Mouse (Mus musculus) retina, postnatal 7 days (tissue): ENCODE results near the gene Coro2a.
A peak's percentile ranks its signal among the peaks of the same experiment; 100 is the strongest.

ENCODE experiments used
- DNase-seq: peaks from one replicate; pipeline ENCODE4 v3.0.0-alpha.2; 2012; ENCODE audit warnings: low read depth, low spot score

Coro2a gene

DNA sequence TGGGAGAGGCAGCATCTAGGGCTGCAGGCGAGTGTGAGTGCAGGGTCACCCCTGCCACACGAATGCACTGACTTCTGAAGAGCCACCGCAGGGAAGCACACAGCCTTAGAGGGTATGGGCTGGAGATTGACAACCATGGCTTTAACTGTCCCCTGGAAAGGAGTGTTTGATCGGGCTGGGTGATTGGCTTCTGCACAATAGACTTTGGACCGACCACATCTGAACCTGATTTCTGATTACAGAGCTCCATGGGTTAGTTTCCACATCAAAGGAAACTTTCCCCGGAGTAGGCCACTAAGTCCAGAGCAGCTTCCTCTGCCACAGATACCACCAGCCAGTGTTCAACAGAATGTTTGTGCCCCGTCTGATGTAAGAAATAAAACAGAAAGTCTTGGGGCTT is 72.3 kb downstream of the Coro2a start:
- DNase-seq = no peak

DNA sequence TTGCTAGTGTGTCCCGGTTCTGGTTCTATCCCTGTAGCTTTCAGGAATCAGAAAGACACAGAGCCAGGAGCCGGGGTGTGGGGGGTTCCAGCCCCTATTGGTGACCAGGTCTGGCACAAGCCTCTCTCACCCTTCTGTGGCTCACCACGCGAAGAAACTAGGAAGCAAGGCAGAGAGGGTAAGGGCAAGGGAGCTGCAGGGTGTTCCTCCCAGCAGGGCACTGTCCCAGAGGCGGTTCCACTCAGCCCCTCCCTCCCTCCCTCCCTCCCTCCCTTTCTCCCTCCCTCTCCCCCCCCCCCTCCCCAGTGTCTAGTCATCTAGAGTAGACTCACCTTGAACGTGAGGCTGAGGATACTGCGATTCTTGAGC is 74.5 kb downstream of the Coro2a start:
- DNase-seq = no peak

DNA sequence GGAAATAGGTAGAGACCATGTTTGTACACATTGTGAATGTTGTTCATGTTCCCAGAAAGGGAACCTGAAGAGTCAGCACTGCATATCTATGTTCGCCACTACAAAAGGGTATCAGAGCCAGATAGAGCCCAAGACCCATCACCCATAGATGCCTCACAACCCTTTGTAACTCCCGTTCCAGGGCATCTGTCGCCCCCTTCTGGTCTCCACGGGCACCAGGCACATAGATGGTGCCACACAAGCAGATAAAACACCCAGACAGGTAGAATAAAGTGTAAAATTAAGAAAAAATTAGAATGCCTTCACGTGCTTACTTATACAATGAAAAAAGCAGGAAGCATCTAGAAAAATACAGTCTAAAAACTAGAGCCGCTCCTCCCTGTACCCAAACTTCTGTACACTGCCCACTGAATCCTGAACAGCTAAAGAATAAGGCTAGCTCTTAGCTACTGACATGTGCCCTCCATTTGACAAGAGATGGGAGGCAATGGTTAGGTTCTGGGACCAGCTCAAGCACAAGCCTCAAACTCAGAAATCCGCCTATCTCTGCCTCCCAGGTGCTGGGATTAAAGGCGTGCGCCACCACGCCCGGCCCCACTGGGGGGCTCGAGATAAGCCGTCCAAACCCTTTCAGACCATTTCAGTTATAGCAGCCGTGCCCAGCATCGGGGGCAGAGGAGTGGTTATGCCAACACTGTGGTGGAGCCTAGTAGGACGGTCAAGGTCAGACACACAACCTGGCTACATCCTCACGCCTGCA is 75.0 kb downstream of the Coro2a start:
- DNase-seq = no peak

DNA sequence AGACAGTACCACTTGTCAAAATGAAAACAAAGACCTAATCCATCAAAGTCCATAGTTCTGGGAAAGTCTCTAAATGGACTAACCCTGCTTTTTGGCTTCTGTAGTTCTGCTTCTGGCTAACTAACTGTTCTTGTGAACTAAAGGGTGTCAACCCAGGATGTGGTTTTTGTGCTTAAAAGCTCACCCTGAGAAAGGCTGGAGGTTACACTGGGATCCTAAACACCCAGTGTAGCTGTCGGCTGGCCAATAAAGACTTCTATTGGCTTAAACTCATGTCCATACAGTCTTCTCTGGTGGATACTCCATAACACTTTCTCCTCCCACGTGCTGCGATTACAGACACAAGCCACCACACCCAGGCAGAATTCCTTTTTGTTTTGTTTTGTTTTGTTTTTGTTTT is 75.8 kb downstream of the Coro2a start:
- DNase-seq = no peak

DNA sequence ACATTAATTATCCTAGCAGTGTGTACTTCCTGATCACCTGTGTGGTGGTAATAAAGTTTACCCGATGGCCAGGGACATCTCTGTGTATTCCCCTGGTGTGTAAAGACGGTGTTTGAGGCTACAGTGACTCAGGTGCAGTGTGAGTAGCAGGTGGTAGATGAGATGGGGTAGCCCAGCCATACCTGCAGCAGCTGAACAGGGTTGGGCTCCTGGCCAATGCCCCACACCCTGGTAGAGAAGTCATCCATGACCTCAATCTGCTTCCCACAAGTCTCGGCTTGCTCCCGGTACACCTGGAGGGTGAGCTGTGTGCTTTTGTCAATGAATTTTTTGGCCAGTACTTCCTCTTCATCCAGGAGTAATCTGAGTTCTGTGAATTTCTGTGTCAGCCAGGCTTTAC is 78.7 kb downstream of the Coro2a start:
- no peak for DNase-seq

DNA sequence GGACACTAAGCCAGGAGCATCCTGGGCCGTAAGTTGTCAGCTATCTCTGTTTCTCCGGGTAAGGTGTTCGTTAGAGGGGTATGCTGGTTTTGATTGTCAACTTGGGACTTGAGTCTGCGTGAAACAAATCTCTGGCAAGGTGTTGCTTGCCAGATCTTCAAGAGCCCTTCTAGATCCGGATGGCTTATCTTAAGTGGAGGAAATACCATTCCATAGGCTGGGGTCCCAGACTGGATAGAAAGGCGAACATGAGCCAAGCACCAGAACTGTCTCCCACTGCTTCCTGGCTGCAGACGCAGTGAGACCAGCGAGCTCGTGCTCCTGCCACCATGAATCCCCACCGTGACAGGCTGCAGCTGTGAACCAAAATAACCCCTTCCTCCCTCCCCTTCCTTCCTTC is 80.5 kb downstream of the Coro2a start:
- no peak for DNase-seq

DNA sequence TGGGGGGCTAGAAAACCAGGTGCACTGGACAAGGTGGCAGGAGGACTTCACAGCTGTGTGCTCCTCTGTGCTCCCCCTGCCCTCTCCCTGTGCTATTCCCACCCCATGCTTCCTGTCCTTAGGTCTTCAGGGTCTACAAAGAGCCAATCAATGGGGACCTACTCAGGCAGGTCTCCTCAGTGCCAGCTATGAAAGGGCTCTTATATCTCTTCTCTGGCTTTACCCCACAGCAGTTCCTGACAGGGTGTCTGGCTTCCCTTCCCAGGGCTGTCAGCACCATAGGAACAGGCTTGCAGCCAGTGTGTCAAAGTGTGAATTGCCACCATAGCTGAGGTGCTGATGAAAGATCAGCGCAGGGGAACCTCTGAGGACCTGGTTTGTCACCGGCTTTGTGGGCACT is 81.5 kb downstream of the Coro2a start:
- no peak for DNase-seq

DNA sequence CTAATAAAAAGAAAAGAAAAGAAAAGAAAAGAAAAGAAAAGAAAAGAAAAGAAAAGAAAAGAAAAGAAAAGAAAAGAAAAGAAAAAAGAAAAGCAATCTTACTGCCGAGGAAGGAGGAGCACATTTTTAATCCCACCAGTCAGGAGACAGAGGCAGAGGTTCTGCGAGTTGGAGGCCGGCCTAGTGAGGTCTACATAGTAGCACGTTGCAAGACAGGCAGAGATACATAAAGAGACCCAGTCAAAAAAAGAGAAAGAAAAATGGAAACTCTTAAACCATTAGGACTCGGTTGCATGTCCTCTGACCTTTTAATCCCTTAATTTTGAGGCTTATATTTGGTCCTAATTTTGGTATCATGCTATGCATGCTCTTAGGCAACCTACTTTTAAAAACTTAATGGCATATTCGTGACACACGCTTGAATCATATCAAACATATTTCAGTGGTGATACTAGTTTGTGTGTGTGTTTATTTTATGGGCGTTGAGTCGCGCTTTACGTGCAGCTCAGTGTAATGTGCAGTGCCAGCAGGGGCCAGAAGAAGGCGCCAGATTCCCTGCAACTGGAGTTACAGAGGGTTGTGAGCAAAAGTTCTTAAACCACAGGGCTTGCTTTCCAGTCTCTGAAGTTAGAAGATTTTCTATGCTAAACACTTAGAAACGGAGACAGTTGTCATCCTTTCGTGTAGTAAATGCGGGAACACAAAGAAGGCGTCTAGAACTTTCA is 94.1 kb downstream of the Coro2a start:
- DNase-seq = no peak

DNA sequence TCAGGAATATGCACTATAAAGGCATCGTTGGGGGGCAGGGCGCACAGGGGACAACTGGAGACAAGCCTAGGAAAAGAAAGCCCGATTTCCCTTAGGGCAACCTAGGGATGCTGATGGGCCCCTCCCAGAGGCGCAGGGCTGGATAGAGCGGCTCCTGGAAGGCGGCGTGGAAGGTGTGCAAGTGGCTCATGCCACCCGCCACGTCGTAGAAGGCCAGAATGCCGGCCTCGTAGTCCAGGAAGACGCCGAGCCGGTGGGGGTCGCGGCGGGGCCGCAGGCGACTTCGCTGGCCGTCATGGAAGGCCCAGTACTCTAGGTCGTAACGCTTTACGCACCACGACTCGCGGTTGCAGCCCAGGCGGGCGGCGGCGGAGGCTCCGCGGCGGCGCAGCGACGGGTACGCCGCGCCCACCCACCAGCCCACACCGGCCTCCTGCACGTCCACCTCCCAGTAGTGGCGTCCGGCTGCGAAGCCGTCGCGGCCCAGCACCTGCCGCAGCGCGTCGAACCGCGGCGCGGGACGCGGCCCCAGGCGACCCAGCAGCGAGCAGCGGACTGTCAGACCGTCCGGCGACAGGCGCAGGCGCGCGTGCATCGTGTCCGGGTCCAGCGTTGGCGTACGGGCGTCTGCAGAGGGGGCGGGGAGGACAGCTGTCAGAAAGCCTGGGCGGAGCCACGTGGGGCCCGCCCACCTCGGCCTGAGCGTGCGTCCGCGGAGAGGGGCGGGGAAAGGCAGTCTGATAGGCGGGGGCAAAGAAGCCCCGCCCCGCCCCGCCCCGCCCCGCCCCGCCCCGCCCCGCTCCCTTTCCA is 95.0 kb downstream of the Coro2a start:
- DNase-seq = peak; percentile 88

DNA sequence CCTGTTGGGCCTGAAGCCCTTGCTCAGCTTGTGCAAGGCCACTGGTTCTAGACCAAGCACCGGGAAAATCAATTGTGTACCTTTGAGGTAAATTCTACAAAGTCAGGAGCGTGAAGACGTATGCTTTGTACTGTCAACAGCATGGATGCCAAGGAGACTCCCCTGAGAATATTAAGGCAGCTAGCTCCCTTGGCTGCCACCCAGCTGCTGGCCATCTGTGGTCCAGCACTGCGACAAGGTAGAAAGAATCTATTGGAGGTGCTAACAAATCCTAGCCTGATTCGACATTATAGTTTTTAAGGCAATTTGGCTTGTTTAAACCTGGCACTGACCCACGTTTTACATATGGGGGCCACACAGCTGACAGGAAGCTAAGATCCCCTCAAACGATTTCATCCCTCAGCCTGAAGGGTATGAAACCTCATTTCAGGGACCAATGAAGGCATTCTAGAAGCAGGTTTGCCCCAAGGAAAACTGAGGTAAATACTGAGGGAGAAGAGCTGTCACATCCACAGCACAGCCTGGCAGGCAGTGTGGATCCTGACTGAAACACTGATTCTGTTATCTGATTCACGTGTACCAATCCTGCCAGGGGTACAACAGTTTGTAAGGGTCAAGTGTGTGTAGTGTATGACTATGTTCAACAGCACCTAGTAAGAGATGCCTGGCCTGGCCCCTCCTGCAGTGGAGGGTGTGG is 96.5 kb downstream of the Coro2a start:
- DNase-seq = no peak

DNA sequence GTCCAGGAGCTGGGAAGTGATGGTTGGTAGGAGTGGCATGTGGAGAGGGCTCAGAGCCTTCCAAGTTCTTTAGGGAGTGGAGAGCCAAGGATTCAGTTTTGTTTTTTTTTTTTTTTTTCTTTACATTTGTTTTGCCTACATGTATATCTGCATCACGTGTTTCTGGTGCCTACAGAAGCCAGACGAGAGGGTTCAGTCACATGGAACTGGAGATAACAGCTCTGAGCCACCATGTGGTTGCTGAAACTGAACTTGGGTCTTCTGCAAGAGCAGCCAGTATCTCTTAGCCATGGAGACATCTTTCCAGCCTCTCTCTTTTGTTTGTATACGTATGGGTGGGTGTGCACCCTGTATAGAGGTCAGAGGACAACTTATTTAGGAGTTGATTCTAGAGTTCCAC is 98.1 kb downstream of the Coro2a start:
- DNase-seq = no peak

DNA sequence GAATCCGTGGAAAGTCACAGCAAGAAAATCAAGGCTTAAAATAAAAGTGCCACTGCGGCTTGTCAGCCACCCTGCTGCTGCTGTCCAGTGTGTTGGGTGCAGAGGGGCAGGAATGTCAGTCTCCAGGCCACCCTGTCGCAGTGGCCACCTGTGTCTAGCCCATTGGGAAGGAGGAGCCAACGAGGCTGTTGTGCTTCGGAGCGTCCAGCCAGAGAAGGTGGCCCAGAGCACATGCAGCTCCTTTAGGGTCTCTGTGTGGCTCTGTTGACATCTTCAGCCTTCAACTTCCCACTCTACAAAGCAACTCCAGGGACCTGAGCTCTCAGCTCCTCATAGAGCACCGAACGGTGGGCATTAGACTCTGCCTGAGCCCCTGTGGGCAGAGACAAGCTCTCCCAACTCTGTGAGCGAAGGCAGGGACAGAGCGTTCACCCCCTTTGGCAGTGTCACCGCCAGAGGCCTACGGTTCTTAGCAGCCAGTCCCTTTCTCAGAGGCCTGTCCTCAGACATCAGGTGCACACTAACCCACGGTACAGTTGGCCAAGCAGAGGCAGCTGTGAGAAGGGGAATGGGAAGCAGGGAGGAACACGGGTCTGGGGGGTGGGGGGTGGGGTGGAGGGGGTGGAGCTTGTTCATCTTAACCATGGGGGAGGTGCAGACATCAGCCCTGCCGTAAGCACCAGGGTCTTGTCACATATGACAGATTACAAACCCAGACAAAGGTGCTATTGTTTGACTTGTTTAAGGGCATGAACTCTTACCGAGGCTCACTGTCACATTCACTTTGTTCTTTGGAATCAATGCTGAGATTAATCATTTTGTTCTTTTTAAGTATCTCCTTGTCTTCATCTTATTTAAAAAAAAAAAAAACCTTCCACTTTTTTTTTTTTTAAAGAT is 99.1 kb downstream of the Coro2a start:
- DNase-seq = no peak

DNA sequence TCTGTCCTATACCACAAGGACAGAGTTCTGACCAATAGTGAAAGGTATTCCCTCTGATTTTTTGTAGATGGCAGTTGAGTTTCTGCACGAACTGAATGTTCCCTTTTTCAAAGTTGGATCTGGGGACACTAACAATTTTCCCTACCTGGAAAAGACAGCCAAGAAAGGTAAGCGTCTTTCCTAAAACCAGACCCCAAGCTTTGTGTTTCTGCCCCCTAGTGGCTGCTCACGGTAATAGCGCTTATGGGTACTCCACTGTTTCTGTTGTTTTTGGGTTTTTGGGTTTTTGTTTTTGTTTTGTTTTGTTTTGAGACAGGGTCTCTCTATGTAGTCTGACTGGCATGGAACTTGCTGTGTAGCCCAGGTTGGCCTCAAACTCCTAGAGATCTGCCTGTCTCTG is 103.0 kb downstream of the Coro2a start:
- no peak for DNase-seq

DNA sequence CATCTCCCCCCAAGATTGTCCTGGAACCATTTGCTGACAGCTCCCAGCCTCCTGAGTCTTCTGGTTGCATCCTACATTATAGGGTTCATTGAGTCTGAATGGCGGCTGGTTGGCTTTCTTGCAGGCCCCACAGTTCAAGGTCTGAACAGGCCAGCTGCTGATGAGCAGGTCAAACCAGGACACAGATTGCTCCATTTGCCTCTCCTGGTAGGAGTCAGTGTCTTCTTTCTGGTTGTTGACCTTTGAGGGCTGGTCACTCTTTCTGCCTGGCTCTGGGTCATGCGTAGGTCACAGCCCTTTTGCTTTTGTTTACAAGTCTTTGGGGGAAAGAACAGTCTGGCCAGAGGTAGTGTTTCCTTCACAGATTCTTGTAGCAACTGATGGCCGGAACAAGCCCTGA is 103.5 kb downstream of the Coro2a start:
- DNase-seq = no peak

DNA sequence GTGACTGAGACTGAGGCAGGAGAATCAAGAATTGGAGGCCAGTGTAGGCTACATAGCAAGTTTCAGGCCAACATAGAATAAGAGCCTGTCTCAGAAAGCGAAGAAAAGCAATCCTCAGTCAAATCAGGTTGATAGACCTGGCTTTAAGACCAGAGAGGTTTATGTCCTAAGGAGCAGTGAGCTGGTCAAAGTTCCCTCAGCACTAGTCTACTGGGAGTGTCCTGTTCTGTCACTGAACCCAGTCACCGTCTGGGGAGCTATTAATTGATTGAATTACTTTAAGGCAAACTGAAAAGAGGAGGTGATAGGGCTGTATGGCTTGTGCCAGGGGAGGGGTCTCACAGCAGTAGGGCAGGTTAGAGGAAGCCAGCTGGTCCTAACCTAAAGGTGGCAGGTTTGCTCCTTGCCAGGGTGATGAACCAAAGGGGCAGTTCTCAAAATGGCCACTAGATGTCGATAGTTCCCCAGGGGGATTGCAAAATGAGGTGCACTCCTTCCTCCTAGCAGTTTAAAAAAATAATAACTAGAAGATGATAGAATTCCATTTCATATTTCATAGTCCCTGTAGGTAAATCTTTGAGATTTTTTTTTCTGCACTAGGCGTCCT is 104.6 kb downstream of the Coro2a start:
- peak; percentile 61 for DNase-seq

DNA sequence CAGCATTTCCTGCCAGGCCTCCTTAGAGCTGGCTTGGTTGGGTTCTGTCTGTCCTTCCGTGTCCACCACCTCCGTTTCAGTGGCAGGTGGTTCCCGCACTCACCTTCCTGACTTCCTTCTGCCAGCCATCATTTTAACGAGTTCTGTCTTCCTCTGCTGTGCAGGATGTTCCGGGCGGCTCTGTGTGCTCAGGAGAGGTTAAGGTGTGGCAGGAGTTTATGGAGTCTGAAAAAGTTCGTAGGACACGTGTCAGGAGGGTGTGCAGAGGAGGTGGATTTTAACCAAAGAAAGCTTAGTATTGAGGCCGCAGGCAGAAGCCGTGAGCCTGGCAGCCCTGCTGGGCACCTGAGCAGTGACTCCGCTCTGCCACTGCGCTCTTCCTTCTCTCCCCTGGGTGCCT is 106.5 kb downstream of the Coro2a start:
- DNase-seq = no peak

DNA sequence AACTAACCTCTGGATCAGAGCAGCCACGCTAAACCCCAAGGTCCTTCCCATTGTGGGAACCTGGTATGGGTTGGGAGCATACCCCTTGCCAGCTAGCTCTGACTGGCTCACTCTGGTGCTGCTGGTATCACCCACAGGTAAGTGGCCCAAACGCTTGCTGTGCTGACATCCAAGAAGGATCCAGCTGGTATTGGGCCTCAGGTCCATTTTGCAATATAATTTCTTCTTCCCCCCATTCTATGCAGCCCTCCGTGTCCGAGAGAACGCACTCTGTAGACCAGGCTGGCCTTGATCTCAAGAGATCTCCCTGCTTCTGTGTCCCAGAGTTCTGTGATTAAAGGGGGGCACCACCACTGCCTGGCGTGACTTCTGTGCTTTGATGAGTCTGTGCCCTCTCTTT is 108.9 kb downstream of the Coro2a start:
- DNase-seq = no peak

DNA sequence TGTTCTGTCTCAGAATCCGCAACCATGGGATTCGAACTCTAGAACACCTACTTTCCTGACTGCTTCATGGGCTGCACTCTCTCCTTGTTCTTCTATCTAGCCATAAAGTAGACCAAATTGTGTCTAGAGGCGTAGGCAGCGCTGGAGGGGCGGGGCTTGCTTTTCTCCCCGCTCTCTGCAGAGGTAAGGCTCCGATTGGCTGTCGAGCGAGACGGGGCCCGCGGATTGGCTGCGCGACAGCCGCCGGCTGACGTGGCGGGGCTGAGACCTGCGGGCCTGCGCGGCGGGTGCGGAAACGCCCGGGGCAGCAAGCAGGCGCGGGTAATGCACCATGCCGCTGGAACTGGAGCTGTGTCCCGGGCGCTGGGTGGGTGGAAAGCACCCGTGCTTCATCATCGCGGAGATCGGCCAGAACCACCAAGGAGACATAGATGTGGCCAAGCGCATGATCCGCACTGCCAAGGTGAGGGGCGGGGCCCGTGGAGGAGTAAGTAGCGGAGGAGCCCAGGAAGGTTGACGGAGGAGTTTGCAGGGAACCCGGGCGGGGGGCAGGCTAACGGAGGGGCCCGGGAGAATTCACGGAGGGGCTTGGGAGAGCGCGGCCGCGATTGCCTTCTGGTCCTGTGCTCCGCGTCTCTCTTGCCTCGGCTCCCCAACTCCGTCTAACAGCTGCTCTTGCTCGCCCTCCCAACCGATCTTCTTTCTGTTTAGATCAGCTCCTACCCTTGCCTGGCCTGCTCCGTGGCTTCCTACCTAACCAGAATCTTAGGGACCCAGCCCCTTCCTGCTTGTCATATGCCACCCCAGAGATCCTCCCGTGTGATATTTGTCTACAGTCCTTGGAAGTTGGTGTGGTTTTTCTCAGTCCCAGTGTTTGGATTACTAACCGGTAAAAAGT is 112.7 kb downstream of the Coro2a start, which contains the start of gene Nans:
Gene Nans (plus strand): TSS at position 221 of the 898 bp plus-strand sequence.
- DNase-seq = peak; percentile 78

DNA sequence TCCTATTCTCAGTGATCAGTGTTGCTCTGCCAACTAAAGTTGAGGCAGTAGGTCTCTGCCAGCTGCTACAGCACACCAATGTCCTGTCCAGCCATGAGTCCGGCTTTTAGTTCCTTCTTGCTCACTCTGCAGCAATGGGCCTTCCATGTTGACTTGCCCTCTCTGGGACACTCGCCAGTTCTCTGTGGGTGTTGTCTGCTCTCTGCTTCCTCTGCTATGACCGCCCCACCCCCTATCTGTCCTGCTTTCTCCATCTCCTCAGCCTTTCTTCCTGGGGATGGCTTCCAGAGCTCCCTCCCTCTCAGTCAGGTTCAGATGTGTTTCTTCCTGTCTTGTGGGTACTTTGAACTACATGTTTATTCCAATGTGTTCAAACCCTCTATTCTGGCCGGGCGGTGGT is 114.7 kb downstream of the Coro2a start:
- DNase-seq = no peak
